Mouse (Mus musculus): Measurements from ENCODE around the gene Msi1. TPM values are rescaled to one million over a fixed set of nuclear protein-coding genes. Genes with fewer than 3 reads are reported as not detected.
"Not testable (repeated sequence)": the region's sequence is repeated elsewhere in the genome, so short reads cannot be mapped to it uniquely, and the experiment has no call there.

Msi1 gene
- polyA plus RNA-seq, 1 experiment from 2014 or later = 0.36 TPM

- H3K4me1 ChIP-seq (replicated peaks) = 0 out of 2 replicates have a peak, but pooled peaks cover 2% of the 10 kb centered on the region
- ATAC-seq (ENCODE audit: insufficient read depth) = no peak
- H3K4me2 ChIP-seq = no peak overlapping the region
- no peak overlapping the region for H3K4me3 ChIP-seq (replicated peaks)
- WGBS (ENCODE audit: insufficient replicate concordance) = 50% methylated on average over 15 of the region's 15 CpGs
- no peak overlapping the region for H3K9ac ChIP-seq
- peaks cover 95% of the 10 kb centered on the region for H3K27me3 ChIP-seq
- no peak overlapping the region for H3K27ac ChIP-seq (replicated peaks)
- no peaks in the 10 kb centered on the region for H3K36me3 ChIP-seq (replicated peaks)
- H3K9me3 ChIP-seq (replicated peaks) = no peaks in the 10 kb centered on the region
Observed at GRCm38 (mm10) chr5:115434853-115435754, 5.7 kb downstream of the Msi1 start.

GRCm38 (mm10) chr5:115435755-115436379, 6.5 kb downstream of the Msi1 start:
- no peaks in the 10 kb centered on the region for H3K36me3 ChIP-seq (replicated peaks)
- no peak overlapping the region for H3K4me2 ChIP-seq
- no peak for ATAC-seq (ENCODE audit: insufficient read depth)
- no peaks in the 10 kb centered on the region for H3K9me3 ChIP-seq (replicated peaks)
- H3K4me3 ChIP-seq (replicated peaks) = no peak overlapping the region
- 0 out of 2 replicates have a peak, but pooled peaks cover 2% of the 10 kb centered on the region for H3K4me1 ChIP-seq (replicated peaks)
- 30% methylated on average over 8 of the region's 8 CpGs for WGBS (ENCODE audit: insufficient replicate concordance)
- H3K9ac ChIP-seq = no peak overlapping the region
- H3K27me3 ChIP-seq = peaks cover 91% of the 10 kb centered on the region
- H3K27ac ChIP-seq (replicated peaks) = no peak overlapping the region

DNA sequence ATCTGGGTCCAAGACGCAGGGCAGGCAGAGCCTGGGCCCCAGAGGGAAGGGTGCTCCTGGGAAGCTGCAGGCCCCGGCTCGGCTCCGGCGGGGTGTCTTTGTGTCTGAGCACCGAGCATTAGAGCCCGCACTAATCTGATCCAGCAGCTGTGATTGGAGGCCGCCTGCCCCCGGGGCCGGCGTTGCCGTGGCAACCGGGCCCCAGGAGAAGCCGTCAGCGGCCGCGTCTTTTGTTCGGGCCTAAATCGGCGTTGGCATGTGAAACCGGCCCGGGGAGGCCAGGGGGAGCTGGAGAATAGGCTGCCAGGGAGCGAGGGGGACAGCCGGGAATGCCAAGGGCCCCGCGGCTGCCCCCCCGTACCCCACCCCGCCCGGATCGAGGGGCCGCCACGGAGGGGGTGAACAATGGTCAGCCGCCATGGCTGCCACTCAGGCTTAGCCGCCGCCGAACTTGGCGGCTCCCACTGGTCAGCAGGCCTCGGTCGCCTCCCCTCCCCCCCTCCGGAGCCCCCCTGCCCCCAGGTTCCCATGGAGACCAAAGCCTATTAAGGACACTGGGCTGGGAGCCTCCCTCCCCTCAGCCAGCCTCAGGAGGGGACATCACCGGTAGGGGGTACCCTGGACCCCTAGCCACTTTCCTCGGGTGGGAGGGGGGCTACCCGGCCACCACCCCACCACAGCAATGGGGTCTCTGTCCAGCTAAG, 7.2 kb downstream of the Msi1 start:
- no peak overlapping the region for H3K4me3 ChIP-seq (replicated peaks)
- H3K9ac ChIP-seq = no peak overlapping the region
- peak overlapping the region; percentile 16; the same call in 1 of the 2 replicates for H3K4me2 ChIP-seq
- H3K9me3 ChIP-seq (replicated peaks) = no peaks in the 10 kb centered on the region
- no peak overlapping the region for H3K27ac ChIP-seq (replicated peaks)
- H3K27me3 ChIP-seq = peaks cover 89% of the 10 kb centered on the region
- H3K36me3 ChIP-seq (replicated peaks) = no peaks in the 10 kb centered on the region
- no peak for ATAC-seq (ENCODE audit: insufficient read depth)
- WGBS (ENCODE audit: insufficient replicate concordance) = 6% methylated on average over 43 of the region's 43 CpGs
- no peaks in the 10 kb centered on the region for H3K4me1 ChIP-seq (replicated peaks)

- WGBS (ENCODE audit: insufficient replicate concordance) = 56% methylated on average over 7 of the region's 7 CpGs
- Histone ChIP-seq H3K9me3 (replicated peaks) (no peaks in the 10 kb centered on the region), H3K9ac (no peak overlapping the region), H3K4me3 (replicated peaks) (no peak overlapping the region), H3K4me1 (replicated peaks) (no peaks in the 10 kb centered on the region), H3K4me2 (no peak overlapping the region), H3K27me3 (peaks cover 81% of the 10 kb centered on the region), H3K27ac (replicated peaks) (no peak overlapping the region), H3K36me3 (replicated peaks) (no peaks in the 10 kb centered on the region)
- no peak for ATAC-seq (ENCODE audit: insufficient read depth)
Observed at GRCm38 (mm10) chr5:115437242-115437944, 8.0 kb downstream of the Msi1 start.

DNA sequence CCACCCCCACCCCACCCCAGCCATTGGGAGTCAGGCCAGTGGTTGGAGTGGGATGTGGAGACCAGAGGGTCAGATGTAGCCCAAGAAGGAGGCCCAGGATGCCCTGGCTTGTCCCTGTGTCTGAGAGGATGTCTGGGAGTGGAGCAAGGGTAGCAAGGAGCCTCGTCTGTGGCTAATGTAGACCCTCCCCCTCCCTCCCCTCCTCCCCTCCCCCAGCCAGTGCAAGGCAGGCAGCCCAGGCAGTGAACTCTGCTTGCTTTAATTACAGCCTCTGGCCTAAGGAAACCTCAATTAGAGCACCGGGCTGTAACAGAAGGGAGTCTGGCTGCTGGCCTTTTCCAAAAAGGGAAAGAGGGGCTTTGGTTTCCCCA, 8.5 kb downstream of the Msi1 start:
- no peak overlapping the region for H3K27ac ChIP-seq (replicated peaks)
- H3K4me3 ChIP-seq (replicated peaks) = no peak overlapping the region
- no peaks in the 10 kb centered on the region for H3K9me3 ChIP-seq (replicated peaks)
- no peak for ATAC-seq (ENCODE audit: insufficient read depth)
- no peak overlapping the region for H3K4me2 ChIP-seq
- no peaks in the 10 kb centered on the region for H3K36me3 ChIP-seq (replicated peaks)
- H3K4me1 ChIP-seq (replicated peaks) = no peaks in the 10 kb centered on the region
- 25% methylated on average over 2 of the region's 2 CpGs for WGBS (ENCODE audit: insufficient replicate concordance)
- no peak overlapping the region for H3K9ac ChIP-seq
- H3K27me3 ChIP-seq = peaks cover 75% of the 10 kb centered on the region

DNA sequence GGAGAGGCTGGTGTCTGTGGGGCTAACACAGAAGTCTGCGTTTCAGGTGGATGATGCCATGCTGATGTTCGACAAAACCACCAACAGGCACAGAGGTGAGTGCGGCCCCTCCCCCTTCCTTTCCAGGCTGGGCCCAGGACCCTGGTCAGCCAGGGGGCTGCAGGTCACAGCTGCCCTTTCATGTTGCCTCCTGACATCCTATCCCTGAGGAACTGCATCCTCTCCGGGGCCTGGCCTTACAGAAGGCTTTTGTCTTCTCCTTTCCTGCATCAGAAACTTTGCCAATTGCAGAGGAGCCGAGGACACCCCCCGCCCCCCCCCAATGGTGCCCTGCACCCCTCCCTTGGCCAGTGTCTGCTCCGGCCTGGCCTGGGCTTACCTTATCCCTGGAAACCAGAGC, 9.3 kb downstream of the Msi1 start:
- Histone ChIP-seq H3K36me3 (replicated peaks) (no peaks in the 10 kb centered on the region), H3K27me3 (peaks cover 68% of the 10 kb centered on the region), H3K9ac (no peak overlapping the region), H3K4me2 (no peak overlapping the region), H3K4me1 (replicated peaks) (no peaks in the 10 kb centered on the region), H3K4me3 (replicated peaks) (no peak overlapping the region), H3K27ac (replicated peaks) (no peak overlapping the region), H3K9me3 (replicated peaks) (no peaks in the 10 kb centered on the region)
- no peak for ATAC-seq (ENCODE audit: insufficient read depth)
- WGBS (ENCODE audit: insufficient replicate concordance) = 58% methylated on average over 7 of the region's 7 CpGs

- Histone ChIP-seq H3K27me3 (peaks cover 41% of the 10 kb centered on the region), H3K4me3 (replicated peaks) (no peak overlapping the region), H3K4me2 (no peak overlapping the region), H3K4me1 (replicated peaks) (no peaks in the 10 kb centered on the region), H3K27ac (replicated peaks) (no peak overlapping the region), H3K9ac (no peak overlapping the region), H3K36me3 (replicated peaks) (no peaks in the 10 kb centered on the region), H3K9me3 (replicated peaks) (no peaks in the 10 kb centered on the region)
- WGBS (ENCODE audit: insufficient replicate concordance) = 38% methylated on average over 14 of the region's 14 CpGs
- no peak for ATAC-seq (ENCODE audit: insufficient read depth)
Observed at GRCm38 (mm10) chr5:115441205-115441849, 11.9 kb downstream of the Msi1 start.

GRCm38 (mm10) chr5:115442663-115443062, 13.3 kb downstream of the Msi1 start:
- peaks cover 28% of the 10 kb centered on the region for H3K27me3 ChIP-seq
- H3K4me2 ChIP-seq; ATAC-seq (ENCODE audit: insufficient read depth); H3K36me3 ChIP-seq (replicated peaks); H3K4me3 ChIP-seq (replicated peaks); H3K9me3 ChIP-seq (replicated peaks); H3K4me1 ChIP-seq (replicated peaks); H3K9ac ChIP-seq; H3K27ac ChIP-seq (replicated peaks): not testable (repeated sequence)
- 43% methylated on average over 5 of the region's 5 CpGs for WGBS (ENCODE audit: insufficient replicate concordance)

DNA sequence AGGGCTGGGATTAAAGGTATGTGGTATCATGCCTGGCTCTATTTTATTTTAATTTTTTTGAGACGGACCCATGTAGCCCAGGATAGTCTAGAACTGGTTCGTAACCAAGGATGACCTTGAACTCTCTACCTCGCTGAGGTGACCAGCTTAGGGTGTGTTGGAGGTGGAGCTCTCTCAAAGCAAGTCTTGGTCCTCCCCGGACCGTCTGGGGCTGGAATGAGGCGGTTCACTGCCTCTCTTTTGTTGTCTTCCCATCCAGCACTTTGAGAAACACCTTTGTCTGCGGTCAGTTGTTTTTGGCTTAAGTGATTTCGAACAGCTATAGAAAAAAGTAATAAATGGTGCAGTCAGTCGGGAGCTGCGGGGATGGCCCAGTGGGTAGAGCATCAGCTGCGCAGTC, 14.7 kb downstream of the Msi1 start:
- H3K9me3 ChIP-seq (replicated peaks) = no peaks in the 10 kb centered on the region
- H3K4me2 ChIP-seq = no peak overlapping the region
- WGBS (ENCODE audit: insufficient replicate concordance) = 71% methylated on average over 11 of the region's 11 CpGs
- no peaks in the 10 kb centered on the region for H3K4me1 ChIP-seq (replicated peaks)
- no peak overlapping the region for H3K4me3 ChIP-seq (replicated peaks)
- no peak overlapping the region for H3K9ac ChIP-seq
- ATAC-seq (ENCODE audit: insufficient read depth) = no peak
- H3K36me3 ChIP-seq (replicated peaks) = no peaks in the 10 kb centered on the region
- H3K27me3 ChIP-seq = peaks cover 13% of the 10 kb centered on the region
- no peak overlapping the region for H3K27ac ChIP-seq (replicated peaks)

DNA sequence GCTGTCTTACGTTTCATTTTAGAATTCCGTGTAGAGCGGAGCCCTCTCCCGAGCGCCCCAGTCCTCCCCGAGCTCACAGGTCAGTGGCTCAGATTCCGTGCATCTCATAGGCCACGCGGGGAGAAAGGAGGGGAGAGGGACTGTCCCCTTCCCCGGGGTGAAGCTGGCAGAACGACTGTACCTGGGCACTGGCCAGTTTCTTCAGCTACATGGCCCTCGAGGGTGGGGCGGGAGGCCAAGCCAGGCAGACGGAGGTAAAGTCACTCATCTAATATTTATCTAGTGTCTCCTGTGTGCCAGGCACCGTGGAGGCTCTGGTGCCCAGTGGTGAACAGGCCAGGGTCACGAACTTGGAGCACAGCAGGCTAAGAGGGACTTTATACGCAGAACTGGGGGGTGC, 17.7 kb downstream of the Msi1 start:
- no peak overlapping the region for H3K4me3 ChIP-seq (replicated peaks)
- H3K4me2 ChIP-seq = no peak overlapping the region
- H3K9ac ChIP-seq = no peak overlapping the region
- no peaks in the 10 kb centered on the region for H3K27me3 ChIP-seq
- ATAC-seq (ENCODE audit: insufficient read depth) = no peak
- H3K4me1 ChIP-seq (replicated peaks) = no peaks in the 10 kb centered on the region
- H3K36me3 ChIP-seq (replicated peaks) = no peaks in the 10 kb centered on the region
- no peaks in the 10 kb centered on the region for H3K9me3 ChIP-seq (replicated peaks)
- 72% methylated on average over 17 of the region's 17 CpGs for WGBS (ENCODE audit: insufficient replicate concordance)
- H3K27ac ChIP-seq (replicated peaks) = no peak overlapping the region
